Mouse (Mus musculus): ENCODE measurements at regions not wholly inside any gene's neighbourhood (a gene's known extent, or its start where the extent isn't known, plus 50 kb on each side); places are given as distances from the start of the nearest gene placed in this dataset.

GRCm38 (mm10) chr12:29046009-29046408, 294.4 kb downstream of the Eipr1 start:
- no peak for TF ChIP-seq CTCF (conservative IDR thresholded peaks at IDR 0.05; ENCODE audit: low read length)
- no peak for TF ChIP-seq POU5F1 (IDR thresholded peaks at IDR 0.05; ENCODE audit: borderline replicate concordance, low read length)
- no peak for TF ChIP-seq NANOG (IDR thresholded peaks at IDR 0.05; ENCODE audit: borderline replicate concordance, low read length)

Data from E14TG2a.4 (cell line).